Mouse (Mus musculus) heart, adult 2 months (tissue): Measurements from ENCODE around the gene Gm2035.
"Not testable (repeated sequence)": the region's sequence is repeated elsewhere in the genome, so short reads cannot be mapped to it uniquely, and the experiment has no call there.

Experiments used
- CTCF ChIP-seq: fragments of 200-600 bp; IDR thresholded peaks from 2 replicates; pipeline ENCODE4 v1.8.1; 2022; ENCODE audit warnings: antibody characterized with exemption, mild to moderate bottlenecking, moderate library complexity
- EP300 ChIP-seq: fragments of 200-500 bp; IDR thresholded peaks from 2 replicates; pipeline ENCODE4 v1.6.1; 2011; ENCODE audit warnings: low read depth, low read length, control low read depth; ENCODE audit not compliant: insufficient read depth
- POLR2A ChIP-seq: fragments of 200-500 bp; IDR thresholded peaks from 2 replicates; pipeline ENCODE4 v1.6.1; 2011; ENCODE audit warnings: mild to moderate bottlenecking, low read depth, low read length, control low read depth; ENCODE audit not compliant: insufficient read depth

GRCm38 (mm10) chr12:87919721-87920120 is at the start of gene Gm2035:
- not testable (repeated sequence) for TF ChIP-seq EP300, CTCF, POLR2A
